Mouse (Mus musculus) embryonic facial prominence, embryonic 12.5 days (tissue): ENCODE data around the gene Svbp. TPM values are rescaled to one million over a fixed set of nuclear protein-coding genes. Genes with fewer than 3 reads are reported as not detected.

Experiments
- ATAC-seq: fragments of 200-750 bp; cut with Nextera tagmentation; 2 replicates; pipeline ENCODE4 v1.8.0; 2017; ENCODE audit not compliant: insufficient number of reproducible peaks, insufficient read depth, low FRiP score, low TSS enrichment
- H3K27ac ChIP-seq: fragments of 300-500 bp; sonication (generic); 2 replicates; pipeline ENCODE4 v1.5.1; 2016; ENCODE audit warnings: mild to moderate bottlenecking
- H3K27me3 ChIP-seq: fragments of 300-500 bp; sonication (generic); 2 replicates; pipeline ENCODE4 v1.6.1; 2016; ENCODE audit warnings: mild to moderate bottlenecking, moderate library complexity
- H3K36me3 ChIP-seq: fragments of 300-500 bp; sonication (generic); 2 replicates; pipeline ENCODE4 v1.6.1; 2016; ENCODE audit warnings: mild to moderate bottlenecking
- H3K4me1 ChIP-seq: fragments of 300-500 bp; sonication (generic); 2 replicates; pipeline ENCODE4 v1.6.1; 2016
- H3K4me2 ChIP-seq: fragments of 300-500 bp; sonication (generic); replicated peaks from 2 replicates; pipeline ENCODE4 v1.6.1; 2016; ENCODE audit warnings: mild to moderate bottlenecking, moderate library complexity
- H3K4me3 ChIP-seq: fragments of 300-500 bp; sonication (generic); 2 replicates; pipeline ENCODE4 v1.5.1; 2016; ENCODE audit warnings: mild to moderate bottlenecking
- H3K9ac ChIP-seq: fragments of 300-500 bp; sonication (generic); 2 replicates; pipeline ENCODE4 v1.6.1; 2016; ENCODE audit warnings: mild to moderate bottlenecking, moderate library complexity
- H3K9me3 ChIP-seq: fragments of 300-500 bp; sonication (generic); 2 replicates; pipeline ENCODE4 v1.6.1; 2016; ENCODE audit warnings: mild to moderate bottlenecking, moderate library complexity
- WGBS: fragments of 180-500 bp; shearing (Covaris S2); methylation state at CpG from one replicate; pipeline ENCODE4 v1.1.7; 2016; 5-methylcytosine and 5-hydroxymethylcytosine counted together
- polyA plus RNA-seq: library from polyadenylated mRNA; unstranded; fragments of >200 nt; fragmentation: Nextera tagmentation; extraction: Ambion mirVana; gene quantifications from 2 replicates; pipeline ENCODE4 v1.2.1, GENCODE M21; 2016

The Svbp gene
- polyA plus RNA-seq, 1 experiment from 2014 or later = 189 TPM

GRCm38 (mm10) chr4:119247462-119248235 is 52.5 kb downstream of the Svbp start:
- no peaks in the 10 kb centered on the region for H3K9me3 ChIP-seq
- no peaks in the 10 kb centered on the region for H3K27me3 ChIP-seq
- no peak overlapping the region for H3K9ac ChIP-seq
- 33% methylated on average over 13 of the region's 13 CpGs for WGBS
- H3K4me3 ChIP-seq = no peak overlapping the region
- no peak overlapping the region for H3K27ac ChIP-seq
- ATAC-seq = no peak
- no peak overlapping the region for H3K4me2 ChIP-seq
- H3K4me1 ChIP-seq = no peaks in the 10 kb centered on the region
- peaks cover 52% of the 10 kb centered on the region for H3K36me3 ChIP-seq

- H3K9me3 ChIP-seq = no peaks in the 10 kb centered on the region
- ATAC-seq = no peak
- H3K27ac ChIP-seq = no peak overlapping the region
- H3K27me3 ChIP-seq = no peaks in the 10 kb centered on the region
- H3K9ac ChIP-seq = no peak overlapping the region
- H3K4me2 ChIP-seq = no peak overlapping the region
- H3K36me3 ChIP-seq = peaks cover 43% of the 10 kb centered on the region
- 84% methylated on average over 11 of the region's 11 CpGs for WGBS
- no peak overlapping the region for H3K4me3 ChIP-seq
- no peaks in the 10 kb centered on the region for H3K4me1 ChIP-seq
These were observed 53.4 kb downstream of the Svbp start for GRCm38 (mm10) chr4:119248407-119248965.

Other genes starting within 250 kb of the Svbp start
- not detected in 2 replicates for gene Lao1, start 233.7 kb upstream of the Svbp start, polyA plus RNA-seq
- gene Slc2a1, start 86.6 kb upstream of the Svbp start, polyA plus RNA-seq = 109 and 111 TPM in 2 replicates
- 7.7 and 7.8 TPM in 2 replicates for gene Zfp691, start 21.1 kb upstream of the Svbp start, polyA plus RNA-seq
- gene Ermap, start 5.3 kb upstream of the Svbp start, polyA plus RNA-seq = 8.4 and 8.9 TPM in 2 replicates
- gene Tmem269, start 22.9 kb downstream of the Svbp start, polyA plus RNA-seq = not detected in 2 replicates
- gene AU022252, start 37.4 kb downstream of the Svbp start, polyA plus RNA-seq = 42.2 and 43.8 TPM in 2 replicates
- gene P3h1, start 37.6 kb downstream of the Svbp start, polyA plus RNA-seq = 35.2 and 39.1 TPM in 2 replicates
- 0.12 TPM in 1 of 2 replicates, not detected in the other for gene Cldn19, start 60.1 kb downstream of the Svbp start, polyA plus RNA-seq
- gene Ybx1, start 99.3 kb downstream of the Svbp start, polyA plus RNA-seq = 1,059 and 1,113 TPM in 2 replicates
- 120 and 125 TPM in 2 replicates for gene Ppih, start 125.2 kb downstream of the Svbp start, polyA plus RNA-seq
- gene Ccdc30, start 220.2 kb downstream of the Svbp start, polyA plus RNA-seq = 8.3 and 9.5 TPM in 2 replicates
- gene Ppcs, start 227.1 kb downstream of the Svbp start, polyA plus RNA-seq = 28.7 and 31.3 TPM in 2 replicates
- 0.14 TPM in 1 of 2 replicates, not detected in the other for gene Zmynd12, start 227.5 kb downstream of the Svbp start, polyA plus RNA-seq